16 mouse cellular contexts compared by ENCODE assay signal in the genomic region with DNA sequence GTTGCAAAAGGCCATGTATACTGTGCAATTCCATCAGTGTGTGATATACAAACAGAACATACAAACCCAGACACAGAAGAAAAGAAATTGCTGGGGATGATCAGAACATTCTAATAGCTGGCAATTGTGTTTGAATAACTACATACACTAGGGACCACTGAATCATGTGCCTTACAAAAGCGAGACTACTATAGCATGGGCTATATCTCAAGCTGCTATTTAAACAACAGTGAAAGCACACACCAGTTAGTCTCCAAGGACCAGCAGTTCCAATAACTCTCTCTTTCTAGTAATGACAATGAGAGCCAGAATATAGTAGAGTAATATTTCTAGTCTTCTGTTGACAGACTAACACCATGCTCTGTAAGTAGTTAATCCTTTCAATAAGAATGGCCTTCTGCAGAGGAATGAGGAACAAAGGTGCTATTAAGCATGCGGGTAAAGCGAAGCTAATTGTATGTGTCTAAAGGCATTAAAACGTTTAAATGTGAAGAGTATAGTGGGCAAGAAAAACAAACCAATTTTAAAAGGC.
"Had no signal": no experiment of that assay in that cellular context is flagged by ENCODE, and none has a peak within 500 bp of the region (broad histone marks: within the 10 kb centered on the region; RNA-seq: fewer than 3 reads in every experiment).

No protein-coding gene starts in this region.

- H3K36me3 ChIP-seq: limb, embryonic 12.5 days; liver, embryonic 13.5 days; lung, embryonic 15.5 days had no signal

- H3K27me3 ChIP-seq: limb, embryonic 12.5 days; liver, embryonic 13.5 days; lung, embryonic 15.5 days; megakaryocyte, embryonic 14.5 days had no signal

- H3K4me1 ChIP-seq: liver, embryonic 13.5 days; megakaryocyte, embryonic 14.5 days had no signal

- H3K9me3 ChIP-seq: limb, embryonic 12.5 days; liver, embryonic 13.5 days; lung, embryonic 15.5 days; megakaryocyte, embryonic 14.5 days had no signal

- ATAC-seq: inflammation-experienced regulatory T-cells, adult 6 months; intestine, postnatal 0 days; liver, postnatal 0 days; midbrain, embryonic 16.5 days had no signal

- DNase-seq: kidney, adult 8-10 months; kidney, postnatal 25 days; layer of hippocampus, adult 9-11 months; liver; liver, embryonic 13.5 days; liver, postnatal 0 days; lung, postnatal 14 days; thymus, adult 18-20 months; thymus, postnatal 14 days had no signal

- H3K4me2 ChIP-seq: limb, embryonic 12.5 days; liver, embryonic 13.5 days; lung, embryonic 15.5 days had no signal

- H3K4me3 ChIP-seq: limb, embryonic 12.5 days; liver, embryonic 13.5 days; lung, embryonic 15.5 days; megakaryocyte, embryonic 14.5 days had no signal

- H3K9ac ChIP-seq: limb, embryonic 12.5 days; liver, embryonic 13.5 days; liver, postnatal 0 days; lung, embryonic 15.5 days had no signal

- H3K27ac ChIP-seq: limb, embryonic 12.5 days; liver, embryonic 13.5 days; lung, embryonic 15.5 days; macrophage had no signal
